Mouse (Mus musculus): ENCODE data around the gene Riok2.

DNA sequence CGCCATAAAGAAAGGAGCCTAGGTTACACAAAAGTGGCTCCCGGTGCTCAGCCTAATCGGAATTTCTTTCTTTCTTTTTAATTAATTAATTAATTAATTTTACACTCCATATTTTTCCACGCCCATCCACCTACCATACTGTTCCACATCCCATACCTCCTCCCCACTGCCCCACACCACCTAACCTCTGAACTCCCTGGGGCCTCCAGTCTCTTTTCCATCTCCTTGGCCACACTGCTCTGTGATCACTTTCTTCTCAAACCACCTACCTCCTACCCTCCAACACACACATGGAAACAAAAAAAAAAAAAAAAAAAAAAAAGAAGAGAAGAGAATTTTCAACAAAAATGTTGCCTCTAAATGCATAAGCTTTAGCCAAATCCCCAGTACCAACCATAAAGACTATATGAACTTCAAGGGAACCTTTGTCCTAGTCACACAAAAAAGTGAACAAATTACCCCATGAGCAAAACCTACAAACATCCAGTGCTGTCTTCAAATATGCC is 51.3 kb downstream of the Riok2 start:
- TF ChIP-seq CTCF (IDR thresholded peaks at IDR 0.05; ENCODE audit: control insufficient read depth, insufficient read depth, low read length) (no peak), POLR2A (IDR thresholded peaks at IDR 0.05; ENCODE audit: borderline replicate concordance, control insufficient read depth, low read depth, low read length) (no peak)

Data from bone marrow, adult 2 months (tissue).